Mouse (Mus musculus) retina, postnatal 7 days (tissue): ENCODE results near the gene Acadl.

ENCODE experiments used
- DNase-seq: peaks from one replicate; pipeline ENCODE4 v3.0.0-alpha.2; 2012; ENCODE audit warnings: low read depth, low spot score

Acadl gene

GRCm38 (mm10) chr1:66839755-66840438 lies 23.2 kb downstream of the Acadl start:
- DNase-seq = no peak

DNA sequence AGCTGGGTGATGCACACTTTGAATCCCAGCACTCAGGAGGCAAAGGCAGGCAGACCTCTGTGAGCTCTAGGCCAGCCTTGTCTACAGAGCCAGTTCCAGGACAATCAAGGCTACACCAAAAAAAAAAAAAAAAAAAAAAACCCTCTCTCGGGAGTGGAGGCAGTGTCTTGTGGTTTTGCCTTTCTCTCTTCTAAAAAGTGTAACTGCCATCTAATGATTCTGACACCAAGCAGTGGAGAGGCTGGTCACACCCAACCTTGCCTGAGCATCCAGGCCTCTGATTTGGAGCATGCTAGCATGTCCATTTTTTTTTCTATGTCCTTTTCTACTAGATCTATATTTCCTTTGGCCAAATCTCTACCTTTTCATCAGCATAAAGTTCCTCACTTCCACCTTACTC lies 23.9 kb downstream of the Acadl start:
- no peak for DNase-seq

DNA sequence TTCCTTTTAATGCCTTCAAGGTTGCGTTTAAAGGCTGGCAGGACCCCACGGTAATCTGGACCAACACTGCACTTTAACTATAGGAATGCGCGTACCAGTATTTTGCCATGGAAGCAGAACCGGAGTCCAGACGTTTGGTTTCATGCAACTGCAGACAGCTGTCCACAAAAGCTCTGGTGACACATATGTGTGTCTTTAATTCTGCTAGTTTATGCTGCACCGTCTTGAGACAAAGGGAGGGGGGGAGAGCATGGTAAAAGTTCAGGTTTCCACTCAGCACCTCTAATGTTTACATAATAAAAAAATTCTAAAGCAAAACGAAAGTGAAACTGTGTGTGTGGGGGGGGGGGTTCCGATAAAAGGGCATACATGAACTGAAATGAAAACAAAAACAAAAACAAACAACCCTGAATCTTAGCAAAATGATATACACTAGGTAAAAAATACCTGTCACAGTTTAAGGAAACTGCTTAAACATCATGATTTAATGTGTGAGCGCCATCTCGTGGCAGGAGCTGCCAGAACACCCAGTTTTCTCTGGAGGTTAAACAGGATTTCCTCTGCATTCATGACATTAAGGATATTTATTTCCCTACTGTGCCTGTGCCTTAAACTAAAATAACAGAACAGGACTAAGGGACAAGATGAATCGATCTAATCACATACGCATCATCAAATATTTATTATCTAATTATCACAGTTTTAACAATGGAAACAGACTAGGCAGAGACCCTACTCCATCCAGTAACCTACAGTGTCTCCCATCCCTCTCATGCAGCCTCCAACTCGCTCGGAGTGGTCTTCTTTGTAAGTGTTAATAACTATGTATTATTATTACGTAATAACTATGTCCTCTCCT lies 24.7 kb downstream of the Acadl start:
- DNase-seq = peak; percentile 46

GRCm38 (mm10) chr1:66837207-66837606 lies 25.9 kb downstream of the Acadl start:
- DNase-seq = no peak

- DNase-seq = no peak
Observed at GRCm38 (mm10) chr1:66832636-66833165, 30.4 kb downstream of the Acadl start.

GRCm38 (mm10) chr1:66831824-66832600 lies 31.1 kb downstream of the Acadl start:
- no peak for DNase-seq

- no peak for DNase-seq
Observed at GRCm38 (mm10) chr1:66829400-66830080, 33.5 kb downstream of the Acadl start.

DNA sequence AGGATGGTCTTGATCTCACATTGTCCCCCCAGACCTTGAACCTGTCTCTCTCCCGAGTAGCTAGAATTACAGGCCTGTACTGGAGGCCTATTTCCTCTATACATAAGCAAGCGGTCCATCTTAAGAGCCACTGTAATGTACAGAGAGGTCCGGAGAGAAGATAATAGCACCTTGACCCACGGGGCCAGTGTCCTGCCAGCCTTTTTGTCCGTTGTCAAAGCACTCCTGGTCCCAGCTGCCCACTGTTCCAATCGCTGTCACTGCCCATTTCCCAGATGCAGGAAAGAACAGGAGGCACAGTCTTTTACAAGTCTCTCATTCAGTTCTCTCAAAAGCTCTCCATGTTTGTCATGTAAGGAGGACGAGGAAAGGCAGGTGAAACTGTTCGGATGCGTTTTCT lies 41.1 kb downstream of the Acadl start:
- no peak for DNase-seq

DNA sequence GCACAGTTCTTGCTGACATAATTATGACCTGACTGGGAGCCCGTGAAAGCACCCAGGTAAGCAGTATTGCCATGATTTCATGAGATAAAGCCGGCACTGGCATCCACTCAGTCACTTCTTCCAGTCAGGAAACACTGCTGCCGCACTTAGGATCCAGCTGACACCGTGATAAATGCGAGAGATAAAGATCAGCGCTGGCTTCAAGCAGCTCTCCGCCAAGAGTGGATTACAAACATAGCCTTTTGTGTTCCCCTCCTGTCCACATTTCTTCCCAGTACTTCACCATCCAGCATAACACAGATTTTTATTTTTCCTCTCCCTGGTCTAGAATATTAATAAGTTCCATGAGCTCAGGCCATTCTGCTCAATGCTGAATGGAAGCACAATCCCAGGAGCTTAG lies 42.8 kb downstream of the Acadl start:
- DNase-seq = no peak

DNA sequence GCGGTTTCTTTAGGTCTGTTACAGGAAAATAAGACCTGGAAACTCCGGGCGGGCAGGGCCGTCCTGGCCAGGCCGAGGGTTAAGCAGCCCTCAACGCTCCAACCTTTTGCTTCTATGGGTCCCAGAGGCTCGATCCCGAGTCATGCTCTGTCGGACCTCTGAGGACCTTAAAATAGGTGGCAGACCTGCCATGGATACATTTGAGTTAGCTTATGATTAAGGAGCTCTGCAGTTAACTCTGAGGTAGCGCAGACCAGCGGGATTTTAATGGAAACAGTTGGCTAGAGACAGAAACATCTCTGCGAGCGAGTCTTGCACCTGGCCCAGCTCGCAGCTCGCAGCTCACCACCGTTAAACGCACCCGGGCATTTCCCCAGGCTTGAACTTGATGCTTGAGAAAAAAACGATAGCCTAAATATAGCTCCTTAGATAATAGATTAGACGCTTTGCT lies 45.2 kb downstream of the Acadl start:
- no peak for DNase-seq

GRCm38 (mm10) chr1:66817453-66817839 lies 45.6 kb downstream of the Acadl start, which contains the start of gene Kansl1l:
TSS of gene Kansl1l (minus strand) at chr1:66817562.
- peak; percentile 91 for DNase-seq

- peak; percentile 91 for DNase-seq
Observed at GRCm38 (mm10) chr1:66816837-66817452, 46.1 kb downstream of the Acadl start.

- no peak for DNase-seq
Observed at GRCm38 (mm10) chr1:66815941-66816777, 46.9 kb downstream of the Acadl start.

GRCm38 (mm10) chr1:66814756-66815155 lies 48.3 kb downstream of the Acadl start:
- no peak for DNase-seq

DNA sequence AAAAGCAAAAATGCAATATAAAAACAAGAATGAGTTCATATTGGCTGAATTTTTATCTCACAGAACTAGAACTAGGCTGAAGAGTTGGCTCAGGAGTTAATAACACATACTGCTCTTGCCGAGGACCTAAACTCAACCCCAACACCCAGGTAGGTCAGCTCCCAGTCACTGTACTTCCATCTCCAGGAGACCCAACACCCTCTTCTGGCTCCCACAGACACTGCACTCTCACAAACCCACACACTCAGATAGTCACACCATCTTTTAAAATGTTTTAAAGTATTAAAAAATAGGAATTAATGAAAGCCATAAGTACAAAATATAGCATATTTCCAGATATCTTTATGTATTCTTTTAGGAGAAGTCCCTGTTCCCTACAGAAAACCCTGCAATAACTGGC lies 49.9 kb downstream of the Acadl start:
- DNase-seq = no peak

GRCm38 (mm10) chr1:66806821-66807220 lies 56.3 kb downstream of the Acadl start:
- no peak for DNase-seq

DNA sequence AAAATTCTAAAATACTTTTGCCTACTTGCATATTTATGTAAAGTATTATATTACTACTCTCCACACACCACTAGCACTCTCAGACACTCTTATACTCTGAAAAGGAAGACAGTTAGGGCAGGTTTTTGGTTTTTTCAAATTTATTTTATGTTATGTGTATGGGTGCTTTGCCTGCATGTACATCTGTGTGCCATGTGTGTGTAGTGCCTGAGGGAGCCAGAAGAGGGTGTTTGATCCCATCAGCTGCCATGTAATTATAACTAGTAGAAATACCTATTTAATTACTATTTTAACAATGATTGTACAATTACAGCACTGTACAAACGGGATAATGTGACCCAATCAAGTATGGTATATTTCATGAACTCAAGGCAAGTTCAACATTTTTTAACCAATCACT lies 57.7 kb downstream of the Acadl start:
- no peak for DNase-seq

DNA sequence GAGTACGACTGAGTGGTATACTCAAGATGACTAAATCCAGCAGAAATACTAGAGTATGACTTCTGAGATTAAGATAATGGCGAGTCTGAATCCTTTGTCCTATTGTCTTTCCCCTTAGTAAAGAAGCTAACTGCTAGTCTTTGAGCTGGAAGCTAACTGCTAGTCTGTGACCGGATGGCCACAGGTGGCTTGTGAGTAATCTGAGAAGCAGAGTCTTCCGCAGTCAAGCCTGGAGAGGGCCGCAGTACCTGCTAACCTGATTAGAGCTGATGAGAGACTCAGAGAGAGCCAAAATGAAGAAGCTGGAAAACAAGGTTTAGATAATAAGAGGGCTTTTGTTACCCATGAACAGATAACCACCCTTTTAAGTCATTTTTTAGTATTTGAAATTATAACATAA lies 58.4 kb downstream of the Acadl start:
- no peak for DNase-seq

DNA sequence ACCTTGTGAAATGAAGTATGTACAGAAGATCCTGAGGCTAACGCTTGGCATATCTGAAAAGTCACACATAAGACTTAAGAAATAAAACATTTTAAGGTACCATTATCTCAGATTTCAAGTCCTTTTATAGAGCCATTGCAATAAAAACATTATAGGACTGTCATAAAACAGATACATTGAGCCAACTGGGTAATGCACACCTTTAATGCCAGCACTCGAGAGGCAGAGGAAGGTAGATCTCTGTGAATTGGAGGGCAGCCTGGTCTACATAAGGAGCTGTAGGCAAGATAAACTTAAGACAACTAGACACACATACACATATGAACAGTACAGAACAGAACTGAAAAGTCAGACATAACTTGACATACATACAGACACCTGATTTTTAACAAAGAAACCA lies 65.1 kb downstream of the Acadl start:
- DNase-seq = no peak
